Mouse (Mus musculus) layer of hippocampus, postnatal 10 days (tissue): ENCODE measurements at regions not wholly inside any gene's neighbourhood (a gene's known extent, or its start where the extent isn't known, plus 50 kb on each side); places are given as distances from the start of the nearest gene placed in this dataset.

Source experiments
- DNase-seq, 2 experiments: peaks; one replicate each; pipeline ENCODE4 v3.0.0; 2021; ENCODE audit warnings: low spot score in 2 of 2

GRCm38 (mm10) chr17:9917031-9917430 lies 247.5 kb upstream of the Pabpc6 start:
- DNase-seq: no peak

GRCm38 (mm10) chr17:9910856-9911255 lies 241.3 kb upstream of the Pabpc6 start:
- DNase-seq: no peak

GRCm38 (mm10) chr17:9907077-9907476 lies 237.6 kb upstream of the Pabpc6 start:
- DNase-seq: no peak

GRCm38 (mm10) chr17:9905501-9906462 lies 236.3 kb upstream of the Pabpc6 start:
- DNase-seq: peak; percentile 69 to 80

GRCm38 (mm10) chr17:9904525-9904991 lies 235.0 kb upstream of the Pabpc6 start:
- no peak for DNase-seq

- DNase-seq: no peak
Measured at GRCm38 (mm10) chr17:9903313-9903712, 233.8 kb upstream of the Pabpc6 start.

GRCm38 (mm10) chr17:9896964-9897363 lies 227.4 kb upstream of the Pabpc6 start:
- no peak for DNase-seq

GRCm38 (mm10) chr17:9895686-9896082 lies 226.2 kb upstream of the Pabpc6 start:
- no peak for DNase-seq

- DNase-seq: no peak
Measured at GRCm38 (mm10) chr17:9894828-9895685, 225.5 kb upstream of the Pabpc6 start.

- peak in 1 of 2 experiments; percentile 49 for DNase-seq
Measured at GRCm38 (mm10) chr17:9893966-9894365, 224.4 kb upstream of the Pabpc6 start.

GRCm38 (mm10) chr17:9892776-9893175 lies 223.3 kb upstream of the Pabpc6 start:
- DNase-seq: no peak

- no peak for DNase-seq
Measured at GRCm38 (mm10) chr17:9892141-9892540, 222.6 kb upstream of the Pabpc6 start.

- no peak for DNase-seq
Measured at GRCm38 (mm10) chr17:9888494-9888893, 219.0 kb upstream of the Pabpc6 start.

- no peak for DNase-seq
Measured at GRCm38 (mm10) chr17:9885110-9885509, 215.6 kb upstream of the Pabpc6 start.

GRCm38 (mm10) chr17:9882639-9883226 lies 213.2 kb upstream of the Pabpc6 start:
- no peak for DNase-seq

GRCm38 (mm10) chr17:9879556-9880206 lies 210.2 kb upstream of the Pabpc6 start:
- peak; percentile 31 to 47 for DNase-seq

- DNase-seq: no peak
Measured at GRCm38 (mm10) chr17:9873695-9874094, 204.2 kb upstream of the Pabpc6 start.

- DNase-seq: no peak
Measured at GRCm38 (mm10) chr17:9870237-9870636, 200.7 kb upstream of the Pabpc6 start.

GRCm38 (mm10) chr17:9868747-9869281 lies 199.3 kb upstream of the Pabpc6 start:
- DNase-seq: no peak

- DNase-seq: no peak
Measured at GRCm38 (mm10) chr17:9864254-9864653, 194.7 kb upstream of the Pabpc6 start.
